Mouse (Mus musculus) liver, adult 2 months (tissue): ENCODE measurements around the gene Mrfap1. TPM values are rescaled to one million over a fixed set of nuclear protein-coding genes. Genes with fewer than 3 reads are reported as not detected.

Experiments used
- DNase-seq: peaks from one replicate; pipeline ENCODE4 v3.0.0-alpha.2; 2011; ENCODE audit warnings: low read depth, low spot score; ENCODE audit errors: extremely low read depth
- H3K27ac ChIP-seq: fragments of 200-500 bp; replicated peaks from 2 replicates; pipeline ENCODE4 v1.5.1; 2012; ENCODE audit warnings: low read depth, mild to moderate bottlenecking, control low read depth, inconsistent platforms, low read length; ENCODE audit not compliant: insufficient read depth
- H3K27me3 ChIP-seq: fragments of 200-500 bp; 2 replicates; pipeline ENCODE4 v1.6.1; 2012; ENCODE audit warnings: mild to moderate bottlenecking, moderate library complexity, low read length, inconsistent platforms; ENCODE audit not compliant: control insufficient read depth, insufficient read depth
- H3K36me3 ChIP-seq: fragments of 200-500 bp; 2 replicates; pipeline ENCODE4 v1.6.1; 2012; ENCODE audit warnings: low read length, inconsistent platforms; ENCODE audit not compliant: control insufficient read depth, insufficient read depth
- H3K4me1 ChIP-seq: fragments of 200-500 bp; 2 replicates; pipeline ENCODE4 v1.6.1; 2011; ENCODE audit warnings: low read length; ENCODE audit not compliant: control insufficient read depth, insufficient read depth
- H3K4me3 ChIP-seq: fragments of 200-500 bp; 2 replicates; pipeline ENCODE4 v1.5.1; 2011; ENCODE audit warnings: low read depth, mild to moderate bottlenecking, control low read depth, low read length, moderate library complexity; ENCODE audit not compliant: insufficient read depth
- H3K79me2 ChIP-seq: fragments of 200-500 bp; 2 replicates; pipeline ENCODE4 v1.6.1; 2012; ENCODE audit warnings: inconsistent platforms, mild to moderate bottlenecking, low read length, moderate library complexity; ENCODE audit not compliant: control insufficient read depth, insufficient read depth
- H3K9ac ChIP-seq: fragments of 200-500 bp; 2 replicates; pipeline ENCODE4 v1.6.1; 2012; ENCODE audit warnings: low read depth, mild to moderate bottlenecking, control low read depth, inconsistent platforms, low read length
- CTCF ChIP-seq: fragments of 200-500 bp; IDR thresholded peaks from 2 replicates; pipeline ENCODE4 v1.5.1; 2011; ENCODE audit warnings: low read depth, low read length, control low read depth
- POLR2A ChIP-seq: fragments of 200-500 bp; IDR thresholded peaks from 2 replicates; pipeline ENCODE4 v1.6.1; 2011; ENCODE audit warnings: low read length, control low read depth; ENCODE audit not compliant: insufficient read depth; ENCODE audit errors: extremely low read depth
- WGBS: fragments of 180-500 bp; shearing (Covaris S2); methylation state at CpG from one replicate; pipeline ENCODE4 v1.1.7; 2018; 5-methylcytosine and 5-hydroxymethylcytosine counted together
- polyA plus RNA-seq: library from polyadenylated mRNA; depleted of rRNA; stranded (reverse); fragments of >200 nt; gene quantifications from 2 replicates; pipeline ENCODE4 v1.2.3, GENCODE M21; 2012
- total RNA-seq: library from RNA; depleted of rRNA; stranded (reverse); fragments of >200 nt; gene quantifications from 2 replicates; pipeline ENCODE4 v1.2.3, GENCODE M21; 2014

Mrfap1 gene
- total and polyA plus RNA-seq, 2 experiments, result 72.2 to 173 TPM

DNA sequence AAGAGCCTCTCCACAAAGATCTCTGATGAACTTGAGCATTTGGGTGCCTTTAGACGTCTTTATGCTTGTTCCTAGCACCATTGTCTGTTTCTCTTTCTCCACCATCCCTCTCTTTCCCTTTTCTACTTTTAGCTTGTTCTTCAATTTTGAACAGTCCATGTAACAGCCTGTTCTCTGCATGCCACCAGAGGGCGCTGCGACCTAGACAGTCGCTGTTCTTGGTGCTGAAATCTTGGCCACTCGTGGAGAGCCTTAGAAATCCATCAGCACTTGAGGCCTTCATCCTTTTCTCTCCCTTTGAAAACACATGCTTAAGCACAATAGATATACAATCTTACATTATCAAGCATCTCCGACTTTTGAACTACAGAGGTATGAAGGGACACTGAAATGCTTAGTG is 39.4 kb upstream of the Mrfap1 start:
- peak; percentile 34 for DNase-seq
- H3K36me3 ChIP-seq, result no peaks in the 10 kb centered on the region
- no peaks in the 10 kb centered on the region for H3K27me3 ChIP-seq
- no peak overlapping the region for H3K4me3 ChIP-seq
- no peaks in the 10 kb centered on the region for H3K4me1 ChIP-seq
- H3K9ac ChIP-seq, result no peak overlapping the region
- peak; percentile 93 for TF ChIP-seq CTCF
- TF ChIP-seq POLR2A, result no peak
- H3K27ac ChIP-seq, result no peak overlapping the region
- H3K79me2 ChIP-seq, result no peaks in the 10 kb centered on the region
- WGBS, result 2% methylated on average over 6 of the region's 6 CpGs

GRCm38 (mm10) chr5:36831272-36831671 is 34.7 kb upstream of the Mrfap1 start:
- H3K79me2 ChIP-seq, result no peaks in the 10 kb centered on the region
- 58% methylated on average over 7 of the region's 7 CpGs for WGBS
- no peak for DNase-seq

DNA sequence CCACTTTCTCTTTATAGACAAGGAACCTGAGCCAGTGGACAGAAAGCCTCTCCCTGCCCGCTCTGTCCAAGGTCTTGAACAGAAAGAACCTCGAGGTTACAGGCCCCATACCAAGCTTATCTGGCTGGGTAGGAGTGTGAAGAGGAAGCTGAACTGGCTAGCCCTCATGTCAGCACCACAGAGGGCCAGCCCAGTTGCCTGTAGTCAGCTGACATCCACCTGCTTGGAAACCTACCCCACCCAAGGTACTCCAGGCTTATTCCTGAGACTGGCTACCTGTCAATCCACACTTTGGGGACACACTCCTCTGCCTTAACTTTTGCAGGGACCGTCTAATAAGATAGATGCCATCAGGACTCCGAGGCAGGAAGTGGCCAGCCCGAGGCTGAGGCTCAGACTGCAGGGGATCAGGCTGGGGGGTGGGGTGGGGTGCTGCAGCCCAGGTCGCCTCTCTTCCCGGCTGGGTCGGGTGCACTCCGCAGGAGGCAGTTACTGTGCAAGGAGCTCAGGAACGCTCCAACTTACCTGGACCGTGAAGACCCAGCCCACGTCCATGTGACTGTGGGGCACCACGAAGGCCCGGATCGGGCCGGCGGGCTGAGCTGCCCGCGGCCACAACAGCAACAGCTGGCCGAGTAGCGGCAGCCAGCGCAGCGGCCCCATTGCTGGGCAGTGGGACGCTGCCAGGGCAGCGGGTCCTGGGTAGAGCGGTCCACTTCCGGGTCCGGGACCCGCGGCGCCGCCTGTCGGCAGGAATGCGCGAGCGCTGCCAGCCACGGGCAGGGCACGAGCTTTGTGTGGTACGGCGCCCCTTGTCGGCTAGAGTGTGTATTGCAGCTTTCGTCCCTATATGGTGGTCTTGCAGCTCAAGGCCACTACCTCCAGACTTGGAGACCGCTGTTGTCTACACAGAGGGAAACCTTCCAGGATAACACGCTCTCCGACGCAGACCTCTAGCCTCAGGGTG is 33.6 kb upstream of the Mrfap1 start, which contains the start of gene Man2b2:
TSS of gene Man2b2 (minus strand) at position 741 of the 967 bp plus-strand sequence.
- 2% methylated on average over 46 of the region's 46 CpGs for WGBS
- no peaks in the 10 kb centered on the region for H3K27me3 ChIP-seq
- peaks cover 3% of the 10 kb centered on the region; the same call in 1 of the 2 replicates for H3K4me1 ChIP-seq
- peak within 1 kb of the TSS; percentile 84 for H3K9ac ChIP-seq
- no peaks in the 10 kb centered on the region for H3K79me2 ChIP-seq
- H3K36me3 ChIP-seq, result no peaks in the 10 kb centered on the region; the same call in 1 of the 2 replicates
- DNase-seq, result peak; percentile 49
- H3K27ac ChIP-seq, result 0 out of 2 replicates have a peak within 1 kb of the TSS, but pooled peaks have one; percentile 14
- TF ChIP-seq POLR2A (0 out of 2 replicates have a peak, but pooled peaks have one; percentile 47), CTCF (peak; percentile 97)
- H3K4me3 ChIP-seq, result peak within 1 kb of the TSS; percentile 78

More at GRCm38 (mm10) chr5:36831272-36831671, 34.7 kb upstream of the Mrfap1 start:
- Histone ChIP-seq H3K9ac (no peak overlapping the region), H3K27me3 (no peaks in the 10 kb centered on the region), H3K4me3 (no peak overlapping the region), H3K4me1 (peaks cover 3% of the 10 kb centered on the region; the same call in 1 of the 2 replicates), H3K36me3 (no peaks in the 10 kb centered on the region; the same call in 1 of the 2 replicates), H3K27ac (no peak overlapping the region)
- TF ChIP-seq POLR2A (no peak), CTCF (no peak)

- DNase-seq, result peak; percentile 60
- H3K9ac ChIP-seq, result no peak overlapping the region
- no peak overlapping the region for H3K4me3 ChIP-seq
- peaks cover 3% of the 10 kb centered on the region; the same call in 1 of the 2 replicates for H3K4me1 ChIP-seq
- no peaks in the 10 kb centered on the region for H3K27me3 ChIP-seq
- 55% methylated on average over 4 of the region's 4 CpGs for WGBS
- H3K36me3 ChIP-seq, result no peaks in the 10 kb centered on the region; the same call in 1 of the 2 replicates
- H3K79me2 ChIP-seq, result no peaks in the 10 kb centered on the region
- no peak for TF ChIP-seq POLR2A
- TF ChIP-seq CTCF, result no peak
- H3K27ac ChIP-seq, result no peak overlapping the region
These were observed 32.5 kb upstream of the Mrfap1 start for GRCm38 (mm10) chr5:36829098-36829497.

- DNase-seq, result no peak
- no peak overlapping the region for H3K9ac ChIP-seq
- H3K4me1 ChIP-seq, result no peaks in the 10 kb centered on the region
- no peaks in the 10 kb centered on the region for H3K27me3 ChIP-seq
- WGBS, result 94% methylated on average over 4 of the region's 4 CpGs
- no peak for TF ChIP-seq POLR2A
- TF ChIP-seq CTCF, result no peak
- H3K79me2 ChIP-seq, result no peaks in the 10 kb centered on the region
- H3K36me3 ChIP-seq, result no peaks in the 10 kb centered on the region; the same call in 1 of the 2 replicates
- H3K27ac ChIP-seq, result no peak overlapping the region
- H3K4me3 ChIP-seq, result no peak overlapping the region
These were observed 26.3 kb upstream of the Mrfap1 start for GRCm38 (mm10) chr5:36822907-36823306.

DNA sequence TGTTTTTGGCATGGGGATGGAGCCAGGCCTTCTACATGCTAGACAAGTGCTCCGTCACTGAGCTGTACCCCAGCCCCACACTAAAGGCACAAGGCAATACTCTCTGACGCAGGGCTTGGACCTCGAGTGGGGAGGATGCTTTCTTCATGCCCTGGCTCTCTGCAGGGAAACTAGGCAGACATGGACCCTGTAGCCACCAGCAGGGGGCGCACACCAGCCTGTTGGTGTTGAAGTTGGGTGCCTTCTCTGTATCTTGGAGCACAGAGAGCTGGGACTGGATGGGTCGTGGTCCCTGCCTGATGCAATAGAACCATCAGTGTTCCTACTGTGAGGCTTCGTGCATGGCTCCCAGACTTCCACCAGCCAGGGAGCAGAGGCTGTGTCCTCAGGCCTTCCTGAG is 23.6 kb upstream of the Mrfap1 start:
- peak; percentile 29 for DNase-seq
- TF ChIP-seq POLR2A (no peak), CTCF (peak; percentile 92)
- no peaks in the 10 kb centered on the region for H3K4me1 ChIP-seq
- H3K36me3 ChIP-seq, result no peaks in the 10 kb centered on the region
- H3K79me2 ChIP-seq, result no peaks in the 10 kb centered on the region
- H3K4me3 ChIP-seq, result no peak overlapping the region
- H3K27ac ChIP-seq, result no peak overlapping the region
- WGBS, result 52% methylated on average over 6 of the region's 6 CpGs
- H3K9ac ChIP-seq, result no peak overlapping the region
- no peaks in the 10 kb centered on the region for H3K27me3 ChIP-seq
